Mouse (Mus musculus): ENCODE measurements at regions not wholly inside any gene's neighbourhood (a gene's known extent, or its start where the extent isn't known, plus 50 kb on each side); places are given as distances from the start of the nearest gene placed in this dataset.

DNA sequence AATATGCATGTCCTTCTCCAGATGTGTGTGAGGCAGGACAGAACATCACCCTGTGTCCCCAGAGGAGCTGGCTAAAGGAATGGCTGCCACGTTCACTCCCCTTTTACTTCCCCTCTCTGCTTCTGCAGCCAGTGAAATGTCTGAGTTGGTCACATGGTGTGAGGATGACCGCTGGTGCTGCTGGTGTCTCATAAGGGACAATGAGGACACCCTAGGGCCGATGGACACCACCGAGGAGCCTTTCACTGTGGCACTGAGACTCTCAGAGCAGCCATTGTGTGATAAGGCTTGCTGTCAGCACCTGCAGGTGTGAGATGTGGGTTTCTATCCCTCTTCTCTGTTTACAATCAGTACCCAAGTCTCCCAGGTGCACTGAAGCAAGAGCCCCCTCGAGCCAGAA lies 268.6 kb downstream of the Rnf144b start:
- no peaks in the 10 kb centered on the region for H3K27me3 ChIP-seq (ENCODE audit: insufficient read depth, low read length)

DNA sequence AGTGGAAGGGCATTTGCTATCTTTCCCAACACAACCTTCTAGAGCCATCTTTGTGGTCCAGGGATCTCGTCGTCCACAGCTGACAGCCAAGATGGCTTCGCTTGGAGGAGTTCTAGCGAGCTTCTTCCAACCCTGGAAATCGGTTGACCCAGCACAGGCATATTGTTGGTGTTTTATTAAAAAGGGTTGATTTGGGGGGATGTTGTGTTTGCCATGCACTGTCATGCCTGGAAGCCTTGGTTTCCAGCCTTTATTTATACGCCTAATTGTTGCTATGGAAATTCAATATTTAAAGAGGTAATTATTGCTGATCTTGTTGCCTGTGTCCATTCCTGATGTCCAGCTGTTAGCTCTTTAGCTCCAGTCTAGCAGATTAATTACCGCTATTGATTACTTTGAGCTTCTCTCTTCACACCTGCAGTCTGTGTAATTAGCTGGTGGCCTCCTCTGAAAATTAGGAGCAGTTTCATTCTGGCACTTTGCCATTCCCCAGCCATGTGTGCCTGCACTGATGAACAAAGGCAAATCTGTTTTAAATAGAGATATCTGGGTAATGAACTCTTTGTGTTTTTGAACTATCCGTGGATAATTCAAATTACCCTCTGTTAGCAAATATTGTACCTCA lies 275.4 kb downstream of the Rnf144b start:
- Histone ChIP-seq H3K4me3 (ENCODE audit: low read length) (no peak overlapping the region), H3K9me3 (ENCODE audit: low read length) (no peaks in the 10 kb centered on the region; the same call in 1 of the 2 replicates), H3K4me2 (replicated peaks; ENCODE audit: low read depth, low read length) (no peak overlapping the region), H3K27me3 (ENCODE audit: insufficient read depth, low read length) (no peaks in the 10 kb centered on the region), H3K27ac (ENCODE audit: low read length) (no peak overlapping the region), H3K9ac (replicated peaks; ENCODE audit: low read length) (no peak overlapping the region), H3K36me3 (ENCODE audit: insufficient read depth, low read length) (no peaks in the 10 kb centered on the region), H3K4me1 (ENCODE audit: insufficient read depth, low read length) (no peaks in the 10 kb centered on the region)
- ATAC-seq (ENCODE audit: low FRiP score, low TSS enrichment) = no peak
- WGBS = 71% methylated on average over 8 of the region's 8 CpGs

More for the DNA sequence above, 268.6 kb downstream of the Rnf144b start:
- Histone ChIP-seq H3K4me2 (replicated peaks; ENCODE audit: low read depth, low read length) (no peak overlapping the region), H3K9ac (replicated peaks; ENCODE audit: low read length) (no peak overlapping the region), H3K36me3 (ENCODE audit: insufficient read depth, low read length) (no peaks in the 10 kb centered on the region), H3K4me1 (ENCODE audit: insufficient read depth, low read length) (no peaks in the 10 kb centered on the region), H3K4me3 (ENCODE audit: low read length) (no peak overlapping the region), H3K27ac (ENCODE audit: low read length) (no peak overlapping the region), H3K9me3 (ENCODE audit: low read length) (no peaks in the 10 kb centered on the region)
- no peak for ATAC-seq (ENCODE audit: low FRiP score, low TSS enrichment)
- 73% methylated on average over 5 of the region's 5 CpGs for WGBS

DNA sequence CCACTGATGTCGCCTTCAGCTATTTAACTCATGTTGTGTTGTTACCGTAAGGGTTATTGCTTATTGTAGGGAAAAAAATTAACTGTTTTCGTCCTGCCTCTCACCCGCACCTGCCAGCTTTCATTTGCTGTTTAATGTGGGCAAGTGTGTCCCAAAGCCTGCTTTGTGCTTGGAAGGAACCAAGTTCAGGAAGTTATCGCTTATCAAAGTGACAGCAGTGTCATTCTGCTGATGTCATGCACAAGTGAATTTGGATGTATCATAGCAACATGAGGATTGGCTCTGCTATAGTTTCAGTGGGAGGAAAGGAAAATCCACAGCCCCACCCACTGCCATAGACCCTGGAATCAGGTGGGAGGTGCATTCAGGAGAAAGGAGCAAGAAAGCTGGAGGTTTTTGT lies 276.5 kb downstream of the Rnf144b start:
- H3K9ac ChIP-seq (replicated peaks; ENCODE audit: low read length) = no peak overlapping the region
- no peak for ATAC-seq (ENCODE audit: low FRiP score, low TSS enrichment)
- H3K4me3 ChIP-seq (ENCODE audit: low read length) = no peak overlapping the region
- H3K27me3 ChIP-seq (ENCODE audit: insufficient read depth, low read length) = no peaks in the 10 kb centered on the region
- H3K4me2 ChIP-seq (replicated peaks; ENCODE audit: low read depth, low read length) = no peak overlapping the region
- H3K36me3 ChIP-seq (ENCODE audit: insufficient read depth, low read length) = no peaks in the 10 kb centered on the region
- WGBS = 82% methylated on average over 5 of the region's 5 CpGs
- H3K27ac ChIP-seq (ENCODE audit: low read length) = no peak overlapping the region
- H3K9me3 ChIP-seq (ENCODE audit: low read length) = no peaks in the 10 kb centered on the region; the same call in 1 of the 2 replicates
- no peaks in the 10 kb centered on the region for H3K4me1 ChIP-seq (ENCODE audit: insufficient read depth, low read length)

DNA sequence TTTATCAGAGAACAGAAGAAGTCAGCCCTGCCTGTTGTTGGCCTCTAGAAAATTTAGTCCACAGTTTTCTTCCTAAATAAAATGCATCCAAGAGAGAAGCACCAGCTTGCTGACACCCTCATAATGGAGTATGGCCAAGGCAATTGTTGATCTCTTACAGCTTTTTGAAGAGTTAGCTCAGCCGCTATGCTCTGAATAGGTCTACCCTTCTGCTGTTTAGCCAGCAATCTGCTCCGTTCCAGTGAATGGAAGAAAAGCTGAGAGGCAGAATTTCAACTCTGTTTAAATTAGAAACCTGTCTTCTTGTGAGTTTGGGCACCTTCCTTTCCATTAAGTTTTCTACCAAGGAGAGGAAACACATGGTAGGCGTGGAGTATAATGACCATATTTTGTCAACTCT lies 290.8 kb downstream of the Rnf144b start:
- no peaks in the 10 kb centered on the region for H3K9me3 ChIP-seq (ENCODE audit: low read length)
- no peaks in the 10 kb centered on the region for H3K4me1 ChIP-seq (ENCODE audit: insufficient read depth, low read length)
- H3K4me3 ChIP-seq (ENCODE audit: low read length) = no peak overlapping the region
- WGBS = 93% methylated on average over 3 of the region's 3 CpGs
- no peaks in the 10 kb centered on the region for H3K36me3 ChIP-seq (ENCODE audit: insufficient read depth, low read length)
- no peak overlapping the region for H3K27ac ChIP-seq (ENCODE audit: low read length)
- no peaks in the 10 kb centered on the region for H3K27me3 ChIP-seq (ENCODE audit: insufficient read depth, low read length)
- no peak overlapping the region for H3K4me2 ChIP-seq (replicated peaks; ENCODE audit: low read depth, low read length)
- ATAC-seq (ENCODE audit: low FRiP score, low TSS enrichment) = no peak
- no peak overlapping the region for H3K9ac ChIP-seq (replicated peaks; ENCODE audit: low read length)

DNA sequence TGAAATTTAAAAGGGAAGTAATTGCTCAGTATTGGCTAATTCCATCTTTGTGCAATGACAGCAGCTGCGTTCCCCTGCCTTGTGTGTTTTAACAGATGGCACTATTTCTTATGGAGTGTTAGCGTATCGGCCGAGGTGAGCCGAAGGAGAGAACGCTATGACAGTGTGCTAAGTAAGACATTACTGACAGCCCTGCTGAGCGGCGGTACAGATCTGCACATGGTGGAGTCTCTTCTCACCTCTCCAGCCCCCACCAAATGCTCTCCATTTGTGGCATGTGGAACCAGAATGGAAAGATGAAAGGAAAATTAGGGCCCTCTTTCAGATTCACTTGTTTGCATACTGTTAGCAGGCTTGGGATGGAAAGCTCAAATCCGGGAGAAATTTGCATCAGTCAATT lies 291.5 kb downstream of the Rnf144b start:
- no peak overlapping the region for H3K9ac ChIP-seq (replicated peaks; ENCODE audit: low read length)
- H3K27ac ChIP-seq (ENCODE audit: low read length) = no peak overlapping the region
- no peaks in the 10 kb centered on the region for H3K27me3 ChIP-seq (ENCODE audit: insufficient read depth, low read length)
- no peak overlapping the region for H3K4me3 ChIP-seq (ENCODE audit: low read length)
- WGBS = 88% methylated on average over 9 of the region's 9 CpGs
- no peak overlapping the region for H3K4me2 ChIP-seq (replicated peaks; ENCODE audit: low read depth, low read length)
- ATAC-seq (ENCODE audit: low FRiP score, low TSS enrichment) = no peak
- no peaks in the 10 kb centered on the region for H3K9me3 ChIP-seq (ENCODE audit: low read length)
- no peaks in the 10 kb centered on the region for H3K4me1 ChIP-seq (ENCODE audit: insufficient read depth, low read length)
- H3K36me3 ChIP-seq (ENCODE audit: insufficient read depth, low read length) = no peaks in the 10 kb centered on the region

DNA sequence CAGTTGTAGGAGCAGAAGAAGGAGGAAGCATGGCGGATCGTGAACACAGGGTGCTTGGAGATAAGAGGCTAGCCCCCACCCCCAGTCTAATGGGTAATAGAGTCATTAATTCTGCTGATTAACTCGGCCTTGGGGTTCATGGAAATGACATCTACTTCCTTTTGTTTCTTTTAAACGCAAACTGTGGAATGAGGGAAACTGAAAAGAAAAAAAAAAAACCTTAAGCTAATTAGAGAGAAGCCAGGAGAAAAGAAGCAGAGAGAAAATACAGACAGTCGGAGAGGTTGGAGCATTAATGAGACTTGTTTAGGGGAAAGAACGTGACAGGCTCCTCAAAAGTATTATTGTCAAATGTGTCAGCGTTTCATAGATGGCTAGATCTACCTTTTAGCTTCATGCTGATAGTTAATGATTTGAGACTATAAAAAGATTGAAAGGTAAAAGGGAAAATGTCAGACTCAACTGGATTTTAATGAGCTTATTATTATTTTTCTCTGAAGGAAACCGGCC lies 307.5 kb downstream of the Rnf144b start:
- H3K27ac ChIP-seq (ENCODE audit: low read length) = no peak overlapping the region
- H3K9me3 ChIP-seq (ENCODE audit: low read length) = no peaks in the 10 kb centered on the region
- no peak for ATAC-seq (ENCODE audit: low FRiP score, low TSS enrichment)
- no peaks in the 10 kb centered on the region for H3K27me3 ChIP-seq (ENCODE audit: insufficient read depth, low read length)
- no peaks in the 10 kb centered on the region for H3K36me3 ChIP-seq (ENCODE audit: insufficient read depth, low read length)
- no peak overlapping the region for H3K4me3 ChIP-seq (ENCODE audit: low read length)
- 54% methylated on average over 8 of the region's 8 CpGs for WGBS
- no peak overlapping the region for H3K4me2 ChIP-seq (replicated peaks; ENCODE audit: low read depth, low read length)
- H3K4me1 ChIP-seq (ENCODE audit: insufficient read depth, low read length) = no peaks in the 10 kb centered on the region
- no peak overlapping the region for H3K9ac ChIP-seq (replicated peaks; ENCODE audit: low read length)

DNA sequence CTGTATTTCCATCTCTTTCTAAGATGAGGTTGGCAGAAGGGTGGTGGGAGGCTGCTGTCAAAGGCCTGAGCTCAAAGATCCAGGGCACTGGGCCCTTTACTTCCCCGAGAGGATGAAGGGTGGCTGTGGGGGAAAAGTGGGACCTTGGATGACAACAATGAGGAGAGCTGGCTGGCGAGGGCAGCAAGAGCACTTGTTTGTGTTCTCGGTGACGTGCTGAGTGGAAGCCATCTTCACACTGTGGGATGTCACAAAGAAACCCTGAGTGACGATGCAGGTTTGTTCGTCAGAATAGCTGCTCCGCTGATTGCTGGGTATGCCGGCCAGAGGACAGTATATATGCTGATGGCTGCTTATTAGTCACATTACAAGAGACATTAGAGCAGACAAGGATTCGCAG lies 308.0 kb downstream of the Rnf144b start:
- no peaks in the 10 kb centered on the region for H3K9me3 ChIP-seq (ENCODE audit: low read length)
- no peak overlapping the region for H3K4me2 ChIP-seq (replicated peaks; ENCODE audit: low read depth, low read length)
- no peaks in the 10 kb centered on the region for H3K4me1 ChIP-seq (ENCODE audit: insufficient read depth, low read length)
- no peaks in the 10 kb centered on the region for H3K36me3 ChIP-seq (ENCODE audit: insufficient read depth, low read length)
- ATAC-seq (ENCODE audit: low FRiP score, low TSS enrichment) = no peak
- H3K4me3 ChIP-seq (ENCODE audit: low read length) = no peak overlapping the region
- WGBS = 73% methylated on average over 9 of the region's 9 CpGs
- H3K27ac ChIP-seq (ENCODE audit: low read length) = no peak overlapping the region
- no peak overlapping the region for H3K9ac ChIP-seq (replicated peaks; ENCODE audit: low read length)
- H3K27me3 ChIP-seq (ENCODE audit: insufficient read depth, low read length) = no peaks in the 10 kb centered on the region

DNA sequence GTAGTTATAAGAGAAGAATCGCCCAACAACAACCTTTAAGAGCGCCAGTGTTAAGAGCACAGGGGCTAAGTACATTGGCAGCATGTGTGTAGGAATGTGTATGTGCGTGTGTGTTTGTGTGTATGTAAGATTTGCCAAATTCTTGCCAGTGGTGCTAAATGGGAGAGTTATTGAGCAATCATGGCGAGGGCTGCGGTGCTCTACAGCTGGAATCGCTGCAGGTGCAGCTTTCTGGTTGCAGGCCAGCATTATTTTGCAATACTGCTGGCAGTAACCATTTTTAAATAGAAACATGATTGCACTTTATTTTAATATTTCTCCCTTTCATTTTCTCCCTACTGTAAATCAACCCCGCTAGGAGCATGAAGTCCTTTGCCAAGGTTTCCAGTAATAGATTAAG lies 313.2 kb downstream of the Rnf144b start:
- Histone ChIP-seq H3K9ac (replicated peaks; ENCODE audit: low read length) (no peak overlapping the region), H3K27ac (ENCODE audit: low read length) (no peak overlapping the region), H3K4me2 (replicated peaks; ENCODE audit: low read depth, low read length) (no peak overlapping the region), H3K27me3 (ENCODE audit: insufficient read depth, low read length) (no peaks in the 10 kb centered on the region), H3K9me3 (ENCODE audit: low read length) (no peaks in the 10 kb centered on the region), H3K36me3 (ENCODE audit: insufficient read depth, low read length) (no peaks in the 10 kb centered on the region), H3K4me1 (ENCODE audit: insufficient read depth, low read length) (no peaks in the 10 kb centered on the region), H3K4me3 (ENCODE audit: low read length) (no peak overlapping the region)
- ATAC-seq (ENCODE audit: low FRiP score, low TSS enrichment) = no peak
- WGBS = 94% methylated on average over 7 of the region's 7 CpGs

DNA sequence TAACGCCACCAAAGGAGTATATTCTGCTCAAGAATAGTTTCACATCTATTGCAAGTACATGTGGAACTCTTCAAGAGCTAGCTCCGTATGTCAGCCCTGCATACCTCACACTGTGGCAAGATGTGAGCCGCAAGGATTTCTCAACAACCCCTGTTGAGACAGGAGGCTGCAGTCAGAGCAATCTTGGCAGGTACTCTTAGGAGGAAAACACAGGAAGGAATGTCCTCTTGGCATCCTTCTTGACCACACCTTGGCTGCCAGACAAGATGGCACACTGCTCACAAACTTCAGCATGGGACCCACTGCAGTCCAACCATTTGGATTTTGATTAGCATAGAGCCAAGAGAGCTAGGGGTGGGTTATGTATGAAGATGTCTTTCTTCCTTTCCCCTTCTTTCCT lies 322.4 kb downstream of the Rnf144b start:
- Histone ChIP-seq H3K27me3 (ENCODE audit: insufficient read depth, low read length) (no peaks in the 10 kb centered on the region), H3K4me3 (ENCODE audit: low read length) (no peak overlapping the region), H3K4me1 (ENCODE audit: insufficient read depth, low read length) (no peaks in the 10 kb centered on the region), H3K9me3 (ENCODE audit: low read length) (no peaks in the 10 kb centered on the region), H3K4me2 (replicated peaks; ENCODE audit: low read depth, low read length) (no peak overlapping the region), H3K27ac (ENCODE audit: low read length) (no peak overlapping the region), H3K36me3 (ENCODE audit: insufficient read depth, low read length) (no peaks in the 10 kb centered on the region), H3K9ac (replicated peaks; ENCODE audit: low read length) (no peak overlapping the region)
- no peak for ATAC-seq (ENCODE audit: low FRiP score, low TSS enrichment)
- WGBS = 84% methylated on average over 3 of the region's 3 CpGs

DNA sequence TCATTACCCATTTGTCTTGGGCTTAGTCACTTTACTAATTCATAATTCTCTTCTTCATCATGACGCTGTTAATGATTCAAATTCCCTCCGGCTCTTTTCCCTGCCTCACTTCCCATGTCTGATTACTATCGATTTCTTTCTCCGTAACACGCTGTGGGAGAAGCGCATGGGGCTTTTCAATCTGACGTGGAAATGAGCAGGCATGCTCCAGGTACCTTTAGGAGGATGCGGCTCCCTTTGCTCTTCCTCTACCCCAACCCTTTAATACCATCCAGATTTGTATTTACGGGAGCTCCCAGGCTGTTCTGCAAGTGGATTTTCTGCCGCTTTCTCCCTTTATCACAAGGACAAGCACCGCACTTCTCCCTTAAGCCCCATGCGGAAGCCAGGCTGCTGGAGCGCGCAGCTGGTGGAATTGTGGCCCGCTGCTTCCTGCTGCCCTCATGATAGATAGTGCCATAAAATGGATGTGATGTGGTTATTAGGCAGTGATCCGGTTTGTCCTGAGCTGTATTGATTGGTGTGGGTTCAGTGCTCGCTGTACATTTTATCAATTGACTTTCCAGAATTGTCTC lies 329.8 kb downstream of the Rnf144b start:
- Histone ChIP-seq H3K27ac (ENCODE audit: low read length) (no peak overlapping the region), H3K36me3 (ENCODE audit: insufficient read depth, low read length) (no peaks in the 10 kb centered on the region), H3K9me3 (ENCODE audit: low read length) (no peaks in the 10 kb centered on the region), H3K9ac (replicated peaks; ENCODE audit: low read length) (no peak overlapping the region), H3K4me2 (replicated peaks; ENCODE audit: low read depth, low read length) (peak overlapping the region; percentile 36; the same call in 1 of the 2 replicates), H3K27me3 (ENCODE audit: insufficient read depth, low read length) (no peaks in the 10 kb centered on the region), H3K4me1 (ENCODE audit: insufficient read depth, low read length) (no peaks in the 10 kb centered on the region), H3K4me3 (ENCODE audit: low read length) (peak overlapping the region; percentile 0; the same call in 1 of the 2 replicates)
- WGBS = 45% methylated on average over 17 of the region's 17 CpGs
- ATAC-seq (ENCODE audit: low FRiP score, low TSS enrichment) = no peak
